Mouse (Mus musculus): Measurements from ENCODE around the gene Best1. TPM values are rescaled to one million over a fixed set of nuclear protein-coding genes. Genes with fewer than 3 reads are reported as not detected.

Best1 gene
- total RNA-seq, 1 experiment from 2014 or later = not detected

- peak; percentile 53 to 72; a peak in 2 of 4 replicates for ATAC-seq (replicated peaks in 1 of 2; ENCODE audit: insufficient read depth in 1 of 2, low FRiP score in 2 of 2, low TSS enrichment in 1 of 2, low read depth in 1 of 2, poor library complexity in 2 of 2, severe bottlenecking in 2 of 2)
Observed at GRCm38 (mm10) chr19:10000330-10000729, 1.1 kb downstream of the Best1 start.

GRCm38 (mm10) chr19:9998736-9999486, 2.5 kb downstream of the Best1 start:
- ATAC-seq (replicated peaks in 1 of 2; ENCODE audit: insufficient read depth in 1 of 2, low FRiP score in 2 of 2, low TSS enrichment in 1 of 2, low read depth in 1 of 2, poor library complexity in 2 of 2, severe bottlenecking in 2 of 2) = no peak

- no peak for ATAC-seq (replicated peaks in 1 of 2; ENCODE audit: insufficient read depth in 1 of 2, low FRiP score in 2 of 2, low TSS enrichment in 1 of 2, low read depth in 1 of 2, poor library complexity in 2 of 2, severe bottlenecking in 2 of 2)
Observed at GRCm38 (mm10) chr19:9998063-9998416, 3.4 kb downstream of the Best1 start.

DNA sequence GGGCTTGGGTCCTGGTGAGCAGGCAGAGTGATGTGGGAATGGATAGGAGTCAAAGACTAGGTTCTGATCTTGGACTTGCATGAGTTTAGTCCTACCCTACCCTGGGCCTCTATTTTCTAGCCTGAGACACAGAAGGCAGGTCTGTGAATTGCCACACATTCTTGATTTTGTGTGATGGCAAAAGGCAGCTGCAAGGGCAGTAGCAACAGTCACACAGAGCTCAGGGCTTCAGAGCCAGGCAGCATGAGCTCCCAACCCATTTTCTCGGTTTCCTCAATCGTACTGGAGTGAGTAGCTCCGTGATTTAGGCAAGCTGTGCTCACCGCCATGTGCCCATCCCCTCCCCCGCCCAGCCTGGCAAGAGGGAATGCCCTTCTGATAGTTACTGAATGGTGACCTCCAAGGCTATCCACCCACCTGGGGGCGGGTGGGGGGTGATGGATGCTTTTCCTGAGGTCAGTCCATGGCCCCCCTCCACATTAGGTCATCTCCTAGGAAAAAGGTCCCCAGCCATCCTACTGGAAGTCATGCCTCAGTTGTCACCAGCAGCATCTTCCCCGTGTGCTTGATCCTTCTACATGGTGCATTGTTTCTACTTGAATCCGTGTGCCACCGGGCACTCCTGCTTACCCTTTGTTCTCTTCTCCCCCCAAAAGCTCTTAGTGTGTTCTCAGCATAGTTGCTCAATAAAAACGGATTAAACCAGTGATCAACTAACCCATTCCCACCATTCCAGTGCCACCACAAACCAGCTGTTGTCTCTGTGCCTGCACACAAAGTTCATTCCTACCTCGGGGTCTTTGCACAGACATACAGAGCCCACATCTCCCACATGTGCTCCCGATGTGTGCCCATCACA, 4.0 kb downstream of the Best1 start:
- ATAC-seq (replicated peaks in 1 of 2; ENCODE audit: insufficient read depth in 1 of 2, low FRiP score in 2 of 2, low TSS enrichment in 1 of 2, low read depth in 1 of 2, poor library complexity in 2 of 2, severe bottlenecking in 2 of 2) = no peak

- peak; percentile 67 to 79 for ATAC-seq (replicated peaks in 1 of 2; ENCODE audit: insufficient read depth in 1 of 2, low FRiP score in 2 of 2, low TSS enrichment in 1 of 2, low read depth in 1 of 2, poor library complexity in 2 of 2, severe bottlenecking in 2 of 2)
Observed at GRCm38 (mm10) chr19:9993036-9993656, 8.3 kb downstream of the Best1 start.

- ATAC-seq (replicated peaks in 1 of 2; ENCODE audit: insufficient read depth in 1 of 2, low FRiP score in 2 of 2, low TSS enrichment in 1 of 2, low read depth in 1 of 2, poor library complexity in 2 of 2, severe bottlenecking in 2 of 2) = peak in 1 of 2 experiments; percentile 6; a peak in 1 of 4 replicates
Observed at GRCm38 (mm10) chr19:9992011-9992958, 9.1 kb downstream of the Best1 start.

- ATAC-seq (replicated peaks in 1 of 2; ENCODE audit: insufficient read depth in 1 of 2, low FRiP score in 2 of 2, low TSS enrichment in 1 of 2, low read depth in 1 of 2, poor library complexity in 2 of 2, severe bottlenecking in 2 of 2) = peak; percentile 59 to 63; a peak in 3 of 4 replicates
Observed at GRCm38 (mm10) chr19:9991304-9991703, 10.1 kb downstream of the Best1 start.

GRCm38 (mm10) chr19:9989884-9990256, 11.6 kb downstream of the Best1 start:
- ATAC-seq (replicated peaks in 1 of 2; ENCODE audit: insufficient read depth in 1 of 2, low FRiP score in 2 of 2, low TSS enrichment in 1 of 2, low read depth in 1 of 2, poor library complexity in 2 of 2, severe bottlenecking in 2 of 2) = no peak

GRCm38 (mm10) chr19:9989171-9989883, 12.1 kb downstream of the Best1 start:
- ATAC-seq (replicated peaks in 1 of 2; ENCODE audit: insufficient read depth in 1 of 2, low FRiP score in 2 of 2, low TSS enrichment in 1 of 2, low read depth in 1 of 2, poor library complexity in 2 of 2, severe bottlenecking in 2 of 2) = peak in 1 of 2 experiments; percentile 22; a peak in 1 of 4 replicates

DNA sequence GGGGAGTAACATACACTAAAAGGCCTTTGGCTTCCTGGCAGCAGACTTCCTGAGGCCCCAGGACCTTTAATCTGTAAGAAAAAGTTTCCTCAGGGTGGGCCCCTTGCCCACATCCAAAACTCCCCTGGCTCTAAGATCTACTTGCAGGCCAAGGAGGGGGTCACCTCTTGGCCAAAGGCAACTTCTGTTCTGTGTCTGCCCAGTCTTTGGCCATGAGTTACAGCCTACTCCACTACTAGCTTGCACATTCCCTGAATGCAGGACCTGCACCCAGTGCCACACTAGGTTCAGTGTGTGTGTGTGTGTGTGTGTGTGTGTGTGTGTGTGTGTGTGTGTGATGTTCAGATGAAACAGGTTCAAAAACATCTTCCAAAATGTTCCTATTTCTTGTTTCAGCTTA, 13.8 kb downstream of the Best1 start:
- no peak for ATAC-seq (replicated peaks in 1 of 2; ENCODE audit: insufficient read depth in 1 of 2, low FRiP score in 2 of 2, low TSS enrichment in 1 of 2, low read depth in 1 of 2, poor library complexity in 2 of 2, severe bottlenecking in 2 of 2)

GRCm38 (mm10) chr19:9987192-9987591, 14.2 kb downstream of the Best1 start:
- no peak for ATAC-seq (replicated peaks in 1 of 2; ENCODE audit: insufficient read depth in 1 of 2, low FRiP score in 2 of 2, low TSS enrichment in 1 of 2, low read depth in 1 of 2, poor library complexity in 2 of 2, severe bottlenecking in 2 of 2)

DNA sequence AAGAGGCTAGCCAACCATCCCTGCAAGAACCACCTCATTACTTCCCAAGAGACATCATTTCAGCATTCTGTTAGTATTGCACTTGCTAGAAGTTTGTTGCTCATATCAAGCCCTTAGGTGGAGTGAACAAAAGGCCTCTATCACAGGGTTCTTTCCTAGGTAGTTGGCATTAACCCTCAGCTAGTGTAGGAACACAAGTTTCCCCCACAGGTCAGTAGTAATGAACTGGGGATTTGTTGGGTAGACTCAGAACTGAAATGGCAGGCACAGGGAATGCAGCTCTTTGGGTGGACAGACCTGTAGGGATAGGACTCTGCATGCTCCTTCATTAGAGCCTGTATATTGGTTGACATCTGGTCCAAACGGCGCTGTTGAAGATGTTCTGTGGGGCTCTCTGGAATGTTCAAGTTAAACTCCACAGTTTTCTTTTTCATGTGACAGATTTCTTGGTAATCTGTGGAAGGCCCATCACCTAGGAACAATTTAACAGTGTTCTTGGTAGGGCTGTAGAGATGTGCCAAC, 15.5 kb downstream of the Best1 start:
- no peak for ATAC-seq (replicated peaks in 1 of 2; ENCODE audit: insufficient read depth in 1 of 2, low FRiP score in 2 of 2, low TSS enrichment in 1 of 2, low read depth in 1 of 2, poor library complexity in 2 of 2, severe bottlenecking in 2 of 2)

DNA sequence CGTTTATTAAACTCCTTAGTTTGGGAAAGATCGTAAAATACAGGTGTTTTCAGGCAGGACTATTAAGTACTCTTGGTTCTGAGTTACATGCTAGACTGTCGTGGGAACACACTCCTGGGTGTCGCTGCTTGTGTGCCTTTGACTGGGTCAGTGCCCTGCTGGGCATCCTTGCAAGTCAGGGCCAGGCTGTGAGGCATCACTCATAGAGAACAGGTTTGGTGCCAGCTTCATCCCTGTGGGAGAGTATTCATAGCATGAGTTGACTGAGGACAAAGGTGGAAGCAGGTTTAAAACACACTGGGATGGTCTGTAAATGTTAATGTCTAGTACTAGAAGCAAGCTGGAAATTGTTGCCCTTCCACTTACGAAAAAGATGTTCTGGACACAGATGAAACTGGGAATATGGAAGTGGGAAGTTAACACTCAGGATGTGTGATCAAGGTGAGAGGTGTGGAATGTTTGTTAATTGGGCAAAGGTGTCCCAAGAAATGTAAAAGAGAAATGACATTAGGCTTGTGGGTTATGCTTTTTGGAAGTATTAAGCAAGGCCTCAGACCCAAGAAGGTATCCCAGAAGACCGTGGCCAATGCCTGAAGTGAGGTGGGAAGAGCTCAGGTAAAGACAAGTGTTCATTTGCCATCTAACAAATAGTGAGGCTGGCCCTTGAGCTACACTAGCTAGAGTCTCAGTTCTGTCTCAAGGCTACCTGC, 16.1 kb downstream of the Best1 start:
- no peak for ATAC-seq (replicated peaks in 1 of 2; ENCODE audit: insufficient read depth in 1 of 2, low FRiP score in 2 of 2, low TSS enrichment in 1 of 2, low read depth in 1 of 2, poor library complexity in 2 of 2, severe bottlenecking in 2 of 2)

- peak; percentile 17 to 18; a peak in 3 of 4 replicates for ATAC-seq (replicated peaks in 1 of 2; ENCODE audit: insufficient read depth in 1 of 2, low FRiP score in 2 of 2, low TSS enrichment in 1 of 2, low read depth in 1 of 2, poor library complexity in 2 of 2, severe bottlenecking in 2 of 2)
Observed at GRCm38 (mm10) chr19:9984111-9985055, 17.1 kb downstream of the Best1 start.

Data from hematopoietic stem cell, adult 5-6 weeks (primary cell).